Mouse (Mus musculus): ENCODE data around the gene Sema4b.
A peak's percentile ranks its signal among the peaks of the same experiment; 100 is the strongest.

Gene Sema4b

DNA sequence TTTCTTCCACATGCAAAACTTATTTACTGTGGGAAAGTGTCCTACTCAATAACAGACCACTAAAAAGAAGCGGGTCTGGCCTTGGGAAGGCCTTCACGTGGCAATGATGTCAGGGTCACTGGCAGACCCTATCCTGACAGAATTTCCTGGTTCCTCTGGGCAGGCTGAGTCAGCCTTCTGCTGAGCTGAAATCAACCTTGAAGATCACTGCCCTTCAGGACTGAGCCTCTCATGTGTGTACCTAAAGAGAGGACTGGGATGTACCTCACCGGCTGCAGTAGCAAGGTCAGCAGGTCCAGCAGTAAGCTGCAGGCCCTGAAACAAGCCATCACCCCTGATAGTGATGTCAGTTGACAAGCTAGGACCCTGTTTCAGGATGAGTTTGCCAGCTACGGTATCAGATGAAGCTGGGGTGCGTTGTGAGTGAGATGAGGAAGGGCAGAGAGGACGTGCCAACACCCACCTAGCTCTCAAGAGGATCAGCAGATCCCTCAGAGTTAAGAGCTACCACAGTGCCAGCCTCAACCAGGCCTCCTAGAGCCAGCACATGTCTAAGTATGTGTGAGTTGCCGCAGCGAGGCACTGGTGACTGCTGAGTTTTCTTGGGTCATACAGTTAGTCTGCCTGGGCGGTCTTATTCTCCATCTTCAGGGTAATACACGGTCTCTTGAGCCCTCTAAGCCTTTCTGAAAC lies 8.5 kb upstream of the Sema4b start:
- peak; percentile 87 for DNase-seq

DNA sequence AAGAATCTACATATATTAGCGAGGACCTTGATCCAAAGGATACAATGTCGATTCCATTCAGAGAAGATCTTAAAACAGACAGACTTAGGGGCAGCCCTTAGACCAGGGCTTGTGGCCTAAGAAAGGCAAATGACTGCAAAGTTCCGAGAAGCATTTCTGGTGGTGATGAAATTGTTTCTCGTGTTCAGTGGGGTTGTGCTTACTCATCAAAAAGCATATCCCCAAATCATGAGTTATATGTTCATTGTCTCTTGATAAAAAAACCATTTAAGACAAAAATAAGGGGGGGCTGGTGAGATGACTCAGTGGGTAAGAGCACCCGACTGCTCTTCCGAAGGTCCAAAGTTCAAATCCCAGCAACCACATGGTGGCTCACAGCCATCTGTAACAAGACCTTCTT lies 7.3 kb upstream of the Sema4b start:
- DNase-seq = no peak

DNA sequence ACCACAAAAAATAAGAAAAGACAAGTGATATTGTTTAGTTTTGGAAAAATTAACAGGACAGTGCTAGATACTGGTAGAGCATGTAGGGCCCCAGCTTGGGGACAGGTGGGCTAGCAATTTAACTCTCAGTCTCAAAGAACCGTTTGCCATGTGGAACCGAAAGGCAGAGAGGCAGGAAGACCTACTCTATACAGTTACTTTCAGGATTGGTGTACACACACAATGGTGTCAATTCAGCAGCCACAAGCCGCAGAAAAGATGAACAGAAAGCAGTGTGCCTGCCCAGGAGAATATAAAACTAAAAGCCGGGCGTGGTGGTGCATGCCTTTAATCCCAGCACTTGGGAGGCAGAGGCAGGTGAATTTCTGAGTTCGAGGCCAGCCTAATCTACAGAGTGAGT lies 6.9 kb upstream of the Sema4b start:
- DNase-seq = peak; percentile 91

DNA sequence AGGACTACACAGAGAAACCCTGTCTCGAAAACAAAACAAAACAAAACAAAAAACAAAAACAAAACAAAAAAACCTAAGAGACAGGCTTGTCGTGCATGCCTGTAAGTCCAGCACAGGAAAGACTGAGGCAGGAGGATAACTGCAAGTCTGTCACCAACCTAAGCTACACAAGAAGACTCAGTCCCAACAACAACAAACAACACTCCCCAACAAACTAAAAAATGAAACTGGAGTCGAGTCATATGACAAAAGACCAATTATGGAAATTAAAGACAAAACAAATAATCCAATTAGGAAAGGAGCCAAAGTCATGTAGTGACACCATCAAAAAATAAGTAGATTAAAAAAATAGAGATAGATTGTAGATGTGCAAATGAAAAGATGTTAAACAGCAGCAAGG lies 6.4 kb upstream of the Sema4b start:
- DNase-seq = no peak

DNA sequence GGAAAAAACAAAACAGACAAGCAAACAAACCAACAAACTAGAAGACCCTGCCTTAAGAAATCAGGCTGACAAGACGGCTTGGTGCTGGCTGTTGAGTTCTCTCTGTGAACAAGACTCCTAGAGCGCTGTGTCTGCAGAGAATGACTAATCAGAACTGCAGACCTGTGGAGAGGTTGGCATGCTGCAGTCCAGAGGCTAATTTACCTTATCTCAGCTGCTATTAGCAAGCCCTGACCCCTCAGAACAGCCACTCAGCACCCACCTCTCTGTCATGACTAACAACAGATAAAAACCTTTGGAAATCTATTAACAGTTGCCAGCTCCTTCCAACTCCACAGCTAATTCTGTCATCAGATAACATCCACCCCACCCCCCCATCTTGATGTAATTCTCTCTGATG lies 5.6 kb upstream of the Sema4b start:
- DNase-seq = no peak

DNA sequence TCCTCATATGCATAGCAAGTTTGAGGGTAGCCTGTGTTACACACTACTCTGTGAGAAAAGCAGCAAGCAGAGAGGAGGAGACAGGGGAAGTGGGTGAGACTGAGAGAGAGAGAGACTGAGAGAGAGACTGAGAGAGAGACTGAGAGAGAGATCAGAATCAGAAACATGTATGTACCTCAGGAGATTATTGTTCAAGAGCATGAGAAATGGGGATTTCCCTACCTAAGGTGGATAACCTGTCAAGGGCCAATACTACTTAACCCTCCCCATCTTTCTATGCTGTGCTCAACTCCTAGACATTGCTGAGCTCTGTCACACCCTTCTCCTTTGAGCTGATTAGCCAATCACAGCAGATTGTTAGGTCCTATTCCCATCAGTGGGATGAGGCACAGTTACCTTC lies 4.5 kb upstream of the Sema4b start:
- DNase-seq = no peak

DNA sequence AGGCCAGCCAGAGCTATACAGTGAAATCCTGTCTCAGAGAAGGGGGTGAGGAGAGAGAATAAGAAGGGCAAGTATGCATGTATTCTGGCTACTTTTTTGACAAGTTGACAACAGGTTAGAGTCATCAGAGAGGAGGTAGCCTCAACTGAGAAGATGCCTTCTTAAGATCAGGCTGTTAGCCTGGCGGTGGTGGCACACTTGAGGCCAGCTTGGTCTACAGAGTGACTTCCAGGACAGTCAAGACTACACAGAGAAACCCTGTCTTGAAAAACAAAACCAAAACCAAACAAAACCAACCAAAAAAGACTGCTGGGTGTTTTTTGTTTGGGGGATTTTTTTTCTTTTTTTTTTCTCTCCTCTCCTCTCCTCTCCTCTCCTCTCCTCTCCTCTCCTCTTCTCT lies 3.2 kb upstream of the Sema4b start:
- peak; percentile 79 for DNase-seq

DNA sequence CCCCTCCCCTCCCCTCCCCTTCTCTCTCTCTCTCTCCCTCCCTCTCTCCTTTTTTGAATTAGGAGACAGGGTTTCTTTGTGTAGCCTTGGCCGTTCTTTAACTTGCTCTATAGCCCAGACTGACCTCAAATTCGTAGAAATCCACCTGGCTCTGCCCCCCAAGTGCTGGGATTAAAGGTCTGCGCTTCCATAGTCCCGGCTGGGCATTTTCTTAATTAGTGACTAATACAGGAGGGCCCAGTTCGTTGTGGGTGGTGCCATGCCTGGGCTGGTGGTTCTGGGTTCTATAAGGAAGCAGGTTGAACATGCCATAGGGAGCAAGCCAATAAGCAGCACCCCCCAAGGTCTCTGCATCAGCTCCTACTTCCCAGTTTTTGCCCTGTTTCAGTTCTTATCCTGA lies 2.7 kb upstream of the Sema4b start:
- peak; percentile 85 for DNase-seq

DNA sequence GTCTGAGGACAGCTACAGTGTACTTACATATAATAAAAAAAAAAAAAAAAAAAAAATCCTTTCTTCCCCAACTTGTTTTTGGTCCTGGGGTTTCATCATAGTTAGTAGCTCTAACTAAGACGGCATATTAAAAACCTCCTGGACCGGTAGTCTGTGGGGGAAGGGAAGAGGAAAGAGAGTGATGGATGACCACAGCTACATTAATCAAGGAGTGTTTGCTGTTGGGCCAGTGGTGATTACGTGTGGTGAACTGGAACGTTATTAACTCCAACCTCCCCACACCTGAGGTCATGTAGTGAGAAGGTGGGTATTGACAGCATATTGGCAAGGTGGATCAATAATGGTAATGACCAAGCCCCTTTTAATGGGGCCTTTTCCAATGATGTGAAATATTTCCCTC lies 2.1 kb upstream of the Sema4b start:
- DNase-seq = peak; percentile 72

DNA sequence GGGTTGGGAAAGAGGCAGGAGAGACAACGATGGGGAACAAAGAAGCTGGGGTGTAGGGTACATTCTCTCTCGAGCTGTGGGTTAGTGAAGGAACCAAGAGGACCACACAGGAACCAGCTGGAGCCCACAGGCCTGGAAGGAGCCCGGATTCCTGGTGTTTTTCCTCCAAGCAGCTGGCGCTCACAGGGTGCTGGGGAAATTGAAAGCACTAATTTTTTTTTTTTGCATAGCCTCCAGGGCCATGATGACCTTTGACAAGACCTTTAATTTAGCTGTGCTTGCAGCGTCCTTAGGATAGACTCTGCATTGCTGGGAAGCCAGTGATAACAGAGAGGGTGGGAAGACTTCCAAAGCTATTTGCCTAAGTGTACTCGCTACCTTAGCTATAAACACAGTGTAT lies 1.7 kb upstream of the Sema4b start:
- peak; percentile 89 for DNase-seq

DNA sequence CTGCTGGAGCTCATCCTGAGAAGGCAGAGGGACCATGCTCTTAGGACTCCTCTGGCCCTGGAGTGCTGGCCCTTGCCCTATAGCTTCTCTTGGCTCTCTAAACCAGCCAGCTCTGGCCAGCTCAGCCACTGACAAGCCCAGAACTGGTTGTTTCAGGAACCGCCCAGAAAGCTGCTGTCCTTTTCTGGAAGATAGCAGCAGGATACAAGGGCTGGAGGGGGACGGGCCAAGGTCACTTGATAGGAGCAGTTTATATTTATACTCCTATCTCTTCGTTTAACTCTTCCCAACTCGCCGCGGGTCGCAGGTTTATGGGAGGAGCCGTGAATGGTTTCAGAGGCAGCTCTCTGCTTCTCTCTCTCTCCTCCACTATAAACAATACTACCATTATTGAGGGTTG lies 620 bp upstream of the Sema4b start:
- DNase-seq = peak; percentile 99

DNA sequence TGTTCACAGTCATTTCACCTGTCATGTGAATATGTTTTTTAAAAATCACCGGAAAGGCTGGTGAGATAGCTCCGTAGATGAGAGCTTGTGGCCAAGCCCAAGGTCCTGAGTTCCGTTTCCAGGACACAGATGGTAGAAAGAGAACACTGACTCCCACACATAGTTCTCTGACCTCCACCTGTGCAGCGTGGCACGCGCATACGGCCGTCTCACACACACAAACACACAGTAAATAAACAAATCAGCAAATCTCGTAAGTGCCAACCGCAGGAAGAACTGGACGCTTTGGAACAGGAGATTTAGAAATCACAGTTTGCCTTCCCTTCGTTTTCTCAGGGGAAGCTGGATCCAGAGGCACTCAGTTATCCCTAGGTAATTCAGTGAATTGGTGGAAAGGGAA lies 860 bp downstream of the Sema4b start:
- DNase-seq = peak; percentile 87

DNA sequence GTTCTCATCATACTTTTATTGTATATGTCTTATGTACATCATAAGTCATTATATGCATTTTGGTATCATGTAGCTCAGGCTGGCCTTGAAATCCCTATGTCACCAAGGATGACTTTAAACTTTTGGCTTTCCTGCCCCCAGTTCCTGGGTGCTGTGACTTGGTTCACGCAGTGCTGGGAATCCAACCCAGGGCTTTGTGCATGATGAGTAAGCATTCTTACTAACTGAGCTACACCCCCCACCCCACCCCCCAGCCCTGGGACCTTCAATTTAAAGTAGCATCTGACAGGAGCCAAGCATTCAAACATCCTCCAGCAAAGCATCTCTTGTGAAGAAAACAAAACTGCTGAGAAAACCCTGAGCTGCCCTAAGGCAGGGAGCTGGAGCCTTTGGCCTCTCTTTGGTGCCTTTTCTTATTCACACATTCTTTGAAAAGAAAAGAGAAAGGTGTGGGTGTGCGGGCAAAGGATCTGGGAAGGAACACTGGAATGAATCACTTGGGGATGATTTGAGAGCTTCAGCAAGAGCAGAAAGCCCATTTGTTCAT lies 2.0 kb downstream of the Sema4b start:
- DNase-seq = no peak

DNA sequence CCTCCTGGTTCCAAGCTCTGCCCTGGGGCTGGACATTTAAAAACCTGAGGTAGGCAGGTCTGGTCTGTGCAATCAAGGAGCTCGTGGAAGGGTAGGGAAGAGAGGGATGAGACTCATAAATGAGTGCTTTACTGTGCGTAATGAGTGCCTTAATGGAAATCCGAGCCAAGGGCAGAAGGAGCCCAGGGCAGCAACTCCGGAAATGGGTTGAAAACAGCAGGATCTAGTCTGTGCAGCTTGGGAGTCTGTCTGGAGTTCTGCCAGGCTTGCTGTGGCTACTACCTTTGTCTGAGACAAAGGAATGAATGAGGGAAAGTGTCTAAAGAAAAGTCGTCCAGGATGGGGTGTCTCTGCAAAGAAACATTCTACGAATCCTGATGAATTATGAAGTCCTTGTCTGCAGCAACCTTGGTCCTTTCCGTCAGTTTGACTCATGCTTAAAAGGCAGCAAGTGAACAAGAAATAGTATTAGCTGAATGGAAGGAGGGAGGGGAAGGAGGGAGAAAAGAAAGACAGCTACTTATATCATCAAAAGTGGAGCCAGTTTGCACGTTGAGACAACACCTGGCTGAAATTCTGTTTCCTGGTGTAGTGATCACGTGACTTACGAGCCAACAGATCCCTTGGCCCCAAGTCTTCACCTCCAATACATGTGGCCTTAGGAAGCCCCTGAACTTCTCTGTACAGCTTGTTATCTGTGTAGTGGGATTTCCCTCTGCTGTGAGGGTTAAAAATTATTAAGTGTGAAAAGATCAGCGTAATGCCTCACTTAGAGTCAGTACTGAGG lies 2.7 kb downstream of the Sema4b start:
- DNase-seq = peak; percentile 86

DNA sequence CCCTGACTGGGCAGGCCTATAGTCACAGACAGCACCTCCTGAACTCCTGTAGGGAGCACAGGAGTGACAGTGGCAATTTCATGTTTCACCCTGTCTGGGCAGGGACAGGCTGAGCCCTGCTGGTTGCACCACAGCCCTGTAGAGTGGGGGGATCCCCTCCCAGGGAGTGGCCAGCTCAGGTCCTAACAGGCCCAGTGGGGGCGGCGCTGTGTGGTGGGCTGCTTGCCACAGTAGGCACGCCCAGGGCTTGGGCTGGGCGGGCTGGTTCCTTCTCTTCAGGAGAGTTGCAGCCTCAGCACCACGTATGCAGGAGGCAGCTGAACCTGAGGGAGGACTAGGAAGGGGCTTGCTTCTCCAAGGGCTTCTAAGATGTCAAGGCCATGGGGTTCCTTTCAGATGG lies 4.8 kb downstream of the Sema4b start:
- peak; percentile 95 for DNase-seq

DNA sequence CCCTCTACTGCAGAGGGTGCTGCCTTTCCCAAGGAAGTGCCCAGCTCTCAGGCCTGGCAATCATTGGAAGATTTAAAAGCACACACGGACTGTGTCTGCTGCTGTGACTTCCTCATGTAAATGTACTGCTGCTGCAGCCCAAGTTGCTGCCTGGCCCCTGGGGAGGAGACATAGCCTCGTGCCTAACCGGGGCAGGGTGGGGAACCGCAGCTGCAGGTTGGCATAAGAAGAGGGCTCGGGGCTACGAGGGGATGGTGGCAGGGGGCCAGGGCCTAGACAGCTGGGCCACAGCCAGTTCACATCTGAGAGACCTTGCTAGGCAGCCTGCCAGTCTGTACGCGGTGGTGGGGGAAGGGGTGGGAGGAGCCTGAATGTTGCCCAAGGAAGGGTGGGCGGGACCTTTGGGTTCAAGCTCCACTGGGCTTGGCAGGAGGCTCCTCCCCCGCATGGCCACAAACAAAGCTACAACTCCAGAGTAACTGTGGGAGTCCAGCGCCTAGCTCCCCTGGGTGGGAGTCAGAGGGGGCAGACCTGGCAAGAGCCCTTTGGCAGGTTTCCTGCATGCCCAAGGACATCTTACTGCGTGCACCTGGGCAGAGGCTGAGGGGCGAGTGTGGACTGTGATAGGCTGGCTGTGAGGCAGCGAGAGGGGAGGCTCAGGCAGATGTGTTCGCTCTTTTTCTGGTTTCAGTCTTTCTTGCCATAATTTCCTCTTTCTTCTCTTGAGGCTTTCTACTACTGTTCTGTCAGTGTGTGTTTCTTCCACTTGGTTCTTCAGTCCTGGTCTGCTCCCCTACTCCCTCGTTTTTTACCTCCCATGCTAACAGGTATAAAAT lies 5.8 kb downstream of the Sema4b start:
- DNase-seq = peak; percentile 98

DNA sequence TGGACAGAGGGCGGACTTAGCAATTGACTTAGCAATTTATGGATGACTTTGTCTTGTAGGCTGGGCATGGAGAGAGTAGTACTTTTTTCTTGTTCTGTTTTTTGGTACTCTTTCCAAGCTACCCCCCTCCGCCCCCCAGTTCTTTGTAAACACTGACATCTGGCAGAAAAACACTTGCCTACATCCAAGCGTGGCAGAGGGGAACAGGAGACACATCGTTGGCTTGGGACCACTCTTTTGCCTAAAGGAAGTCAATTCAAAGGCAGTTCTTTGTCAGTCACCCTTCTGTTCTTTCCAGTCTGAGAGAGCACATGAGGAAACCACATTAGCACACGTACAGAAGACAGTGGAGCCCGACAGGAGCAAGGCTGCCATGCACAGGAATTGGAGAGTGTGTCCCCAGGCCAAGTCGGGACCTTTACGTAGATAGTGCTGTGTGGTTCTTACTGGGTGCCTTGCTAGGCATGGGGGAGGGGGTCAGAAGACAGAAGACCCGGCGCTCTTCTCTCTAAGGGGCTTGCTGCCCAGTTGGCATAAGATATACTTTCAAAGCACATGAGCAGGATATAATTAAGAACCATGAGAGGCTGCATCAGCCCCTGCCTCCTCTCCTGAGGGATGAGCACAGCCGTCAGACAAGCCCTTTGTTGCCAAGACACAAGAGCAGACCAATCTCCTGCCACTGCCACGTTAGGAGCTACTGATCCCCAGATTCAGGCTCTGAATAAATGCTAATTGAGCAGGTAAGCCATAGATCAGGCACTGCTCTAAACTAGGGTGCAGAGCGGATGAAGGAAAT lies 7.5 kb downstream of the Sema4b start:
- DNase-seq = peak; percentile 91

DNA sequence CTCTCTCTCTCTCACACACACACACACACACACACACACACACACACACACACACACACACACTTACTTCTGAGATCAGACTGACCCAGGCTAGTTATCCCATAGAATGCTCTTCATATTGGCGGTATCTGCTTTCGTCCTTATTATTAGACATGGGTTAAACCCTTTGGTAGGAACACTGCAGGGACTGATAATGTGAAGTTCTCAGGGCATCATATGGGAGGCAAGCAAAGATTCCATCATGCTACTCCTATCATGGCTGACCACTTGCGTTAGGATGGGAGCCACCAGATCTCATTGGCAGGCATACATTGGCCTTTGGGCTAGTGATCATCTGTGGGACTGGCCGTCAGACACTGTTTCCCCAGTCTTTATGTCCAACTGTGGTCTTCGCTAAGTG lies 8.5 kb downstream of the Sema4b start:
- DNase-seq = no peak

DNA sequence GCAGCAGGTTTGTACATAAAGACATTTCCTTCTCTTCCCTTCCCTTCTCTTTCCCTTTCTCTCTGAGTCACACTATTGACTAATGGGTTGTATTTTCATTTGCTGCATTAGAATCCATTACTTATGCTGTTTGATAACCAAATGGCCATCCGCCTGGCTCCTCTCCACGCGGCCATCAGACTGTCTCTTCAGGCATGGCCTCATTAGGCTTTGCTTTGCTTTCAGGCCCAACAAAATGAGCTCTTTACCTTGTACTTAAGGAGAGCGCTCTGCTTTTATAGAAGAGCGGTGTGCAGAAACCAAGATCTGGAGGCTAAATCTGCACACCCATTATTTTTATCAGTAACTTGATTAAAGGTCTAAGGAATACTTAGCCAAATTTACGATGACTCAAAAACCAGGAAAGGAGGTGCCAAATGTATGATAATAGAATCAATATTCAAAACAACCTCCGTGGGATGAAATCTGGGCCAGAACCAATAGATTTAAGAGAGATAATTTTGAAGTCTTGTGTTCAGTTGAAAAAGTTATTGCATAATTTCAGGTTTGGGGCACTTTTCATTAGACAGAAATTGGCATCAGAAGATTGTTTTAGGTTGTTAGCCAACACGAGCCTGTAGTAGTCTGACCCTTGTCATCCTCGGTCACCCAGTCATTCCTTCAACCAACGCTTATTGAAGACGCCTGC lies 9.1 kb downstream of the Sema4b start:
- DNase-seq = peak; percentile 86

DNA sequence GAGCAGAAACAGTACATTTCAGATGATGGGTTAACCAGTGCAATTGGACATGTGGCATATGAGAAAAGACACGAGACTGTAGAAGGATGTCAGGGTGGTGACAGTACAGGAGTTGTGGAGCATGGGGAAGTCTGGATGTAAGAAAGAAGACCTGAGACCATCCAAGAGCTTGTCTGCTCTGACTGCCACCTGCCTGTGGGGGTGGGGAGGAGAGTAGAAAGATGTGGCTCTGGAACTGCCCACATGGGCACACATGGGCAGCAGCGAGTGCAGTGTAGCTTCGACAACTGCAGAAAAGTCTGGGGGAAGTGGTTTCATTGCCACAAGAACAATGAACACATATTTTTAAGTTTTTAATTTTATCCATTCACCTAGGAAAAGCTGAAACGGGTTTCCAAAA lies 10.7 kb downstream of the Sema4b start:
- DNase-seq = peak; percentile 92

DNA sequence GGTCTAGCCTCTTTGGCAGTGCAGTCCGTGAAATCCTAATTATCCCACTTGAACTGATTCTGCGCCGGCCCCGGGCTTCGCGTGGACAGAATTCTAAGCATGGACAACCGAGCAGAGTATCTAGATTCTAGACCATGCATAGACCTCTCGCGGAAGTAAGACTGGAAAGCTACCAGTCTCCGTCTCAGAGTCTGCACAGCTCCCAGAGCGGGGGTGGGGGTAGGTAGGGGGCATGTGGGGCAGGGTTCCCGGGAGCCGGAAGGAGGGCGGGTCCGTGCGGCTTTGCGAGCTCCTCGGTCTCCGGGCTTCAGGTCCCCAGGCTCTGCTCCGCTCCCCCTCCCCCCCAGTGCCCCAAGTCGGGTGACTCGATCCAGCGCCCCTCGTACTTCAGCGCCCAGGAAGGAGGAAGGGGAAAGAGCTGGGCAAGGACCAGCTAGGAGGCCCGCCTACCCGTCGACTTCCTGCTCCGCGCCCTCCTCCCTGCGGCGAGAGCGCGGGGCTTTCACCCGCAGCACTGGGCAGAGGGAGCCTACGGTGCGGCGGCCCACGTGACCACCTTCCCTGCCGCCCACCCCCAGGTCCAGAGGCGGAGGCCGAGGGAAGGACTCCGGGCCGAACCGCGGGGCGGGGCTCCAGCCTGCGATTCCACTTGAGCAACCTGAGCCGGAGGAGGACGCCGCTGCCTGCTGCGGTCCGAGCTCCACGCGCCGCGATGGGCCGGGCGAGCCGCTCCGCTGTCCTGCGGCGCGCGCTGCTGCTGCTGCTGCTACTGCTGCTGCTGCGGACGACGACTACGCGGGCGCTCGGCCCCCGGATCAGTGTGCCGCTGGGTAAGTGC lies 11.5 kb downstream of the Sema4b start:
- DNase-seq = peak; percentile 98
